Mouse (Mus musculus): ENCODE results near the gene Alpi.
A peak's percentile ranks its signal among the peaks of the same experiment; 100 is the strongest.

The Alpi gene

GRCm38 (mm10) chr1:87101411-87101810 lies at the start of gene Alpi:
Alpi (minus strand) TSS chr1:87101606.
- no peak for DNase-seq (ENCODE audit: low read depth, low spot score)

GRCm38 (mm10) chr1:87149422-87149821 lies 48.0 kb upstream of the Alpi start:
- DNase-seq (ENCODE audit: low read depth, low spot score), result peak; percentile 60

- DNase-seq (ENCODE audit: low read depth, low spot score), result no peak
These were observed 41.7 kb upstream of the Alpi start for GRCm38 (mm10) chr1:87143141-87143540.

GRCm38 (mm10) chr1:87142456-87142855 lies 41.0 kb upstream of the Alpi start:
- no peak for DNase-seq (ENCODE audit: low read depth, low spot score)

- no peak for DNase-seq (ENCODE audit: low read depth, low spot score)
These were observed 40.1 kb upstream of the Alpi start for GRCm38 (mm10) chr1:87141550-87141949.

GRCm38 (mm10) chr1:87131803-87132202 lies 30.4 kb upstream of the Alpi start:
- DNase-seq (ENCODE audit: low read depth, low spot score), result no peak

GRCm38 (mm10) chr1:87127206-87128030 lies 26.0 kb upstream of the Alpi start:
- DNase-seq (ENCODE audit: low read depth, low spot score), result peak; percentile 21

GRCm38 (mm10) chr1:87124673-87125072 lies 23.3 kb upstream of the Alpi start, which contains the start of gene Akp3:
Akp3 (plus strand) TSS chr1:87124973.
- no peak for DNase-seq (ENCODE audit: low read depth, low spot score)

GRCm38 (mm10) chr1:87114784-87115183 lies 13.4 kb upstream of the Alpi start:
- DNase-seq (ENCODE audit: low read depth, low spot score), result no peak

- DNase-seq (ENCODE audit: low read depth, low spot score), result peak; percentile 47
These were observed 10.4 kb upstream of the Alpi start for GRCm38 (mm10) chr1:87111719-87112354.

GRCm38 (mm10) chr1:87108564-87108963 lies 7.2 kb upstream of the Alpi start:
- no peak for DNase-seq (ENCODE audit: low read depth, low spot score)

GRCm38 (mm10) chr1:87106536-87106935 lies 5.1 kb upstream of the Alpi start:
- no peak for DNase-seq (ENCODE audit: low read depth, low spot score)

GRCm38 (mm10) chr1:87103936-87104335 lies 2.5 kb upstream of the Alpi start:
- DNase-seq (ENCODE audit: low read depth, low spot score), result no peak

- no peak for DNase-seq (ENCODE audit: low read depth, low spot score)
These were observed 708 bp upstream of the Alpi start for GRCm38 (mm10) chr1:87102114-87102513.

- peak; percentile 65 for DNase-seq (ENCODE audit: low read depth, low spot score)
These were observed 2.9 kb downstream of the Alpi start for GRCm38 (mm10) chr1:87098358-87098975.

- DNase-seq (ENCODE audit: low read depth, low spot score), result no peak
These were observed 5.8 kb downstream of the Alpi start for GRCm38 (mm10) chr1:87095642-87096041.

- DNase-seq (ENCODE audit: low read depth, low spot score), result no peak
These were observed 11.6 kb downstream of the Alpi start, which contains the start of gene Alppl2 for GRCm38 (mm10) chr1:87089828-87090227. Alppl2 (minus strand) TSS chr1:87089928.

GRCm38 (mm10) chr1:87089251-87089650 lies 12.2 kb downstream of the Alpi start:
- no peak for DNase-seq (ENCODE audit: low read depth, low spot score)

- DNase-seq (ENCODE audit: low read depth, low spot score), result peak; percentile 31
These were observed 14.4 kb downstream of the Alpi start for GRCm38 (mm10) chr1:87086964-87087363.

GRCm38 (mm10) chr1:87086196-87086595 lies 15.2 kb downstream of the Alpi start:
- no peak for DNase-seq (ENCODE audit: low read depth, low spot score)

- no peak for DNase-seq (ENCODE audit: low read depth, low spot score)
These were observed 27.6 kb downstream of the Alpi start for GRCm38 (mm10) chr1:87073776-87074175.

GRCm38 (mm10) chr1:87070720-87071119 lies 30.7 kb downstream of the Alpi start:
- peak; percentile 73 for DNase-seq (ENCODE audit: low read depth, low spot score)
